Mouse (Mus musculus) ES-E14 (cell line): ENCODE data around the gene Ticrr. TPM values are rescaled to one million over a fixed set of nuclear protein-coding genes. Genes with fewer than 3 reads are reported as not detected.

Experiments used
- DNase-seq: peaks from one replicate; pipeline ENCODE4 v3.0.0-alpha.2; 2013; ENCODE audit warnings: low read depth, low spot score
- H3K27ac ChIP-seq: 2 replicates; pipeline ENCODE4 v1.5.1; 2012; ENCODE audit warnings: low read depth, mild to moderate bottlenecking, low read length, moderate library complexity, mixed read lengths; ENCODE audit not compliant: poor library complexity, insufficient read depth, severe bottlenecking
- H3K36me3 ChIP-seq: 2 replicates; pipeline ENCODE4 v1.6.1; 2012; ENCODE audit warnings: mild to moderate bottlenecking, low read length, moderate library complexity, mixed read lengths; ENCODE audit not compliant: control insufficient read depth, poor library complexity, insufficient read depth, severe bottlenecking
- H3K4me1 ChIP-seq, 2 experiments: fragments of 150-350 bp in 1 of 2; sonication (generic) in 1 of 2; 2 replicates each; pipeline ENCODE4 v1.6.1; 2012; ENCODE audit warnings: low read length in 2 of 2, mild to moderate bottlenecking in 1 of 2, mixed read lengths in 1 of 2; ENCODE audit not compliant: control insufficient read depth in 2 of 2, insufficient read depth in 2 of 2, poor library complexity in 1 of 2
- H3K4me3 ChIP-seq, 2 experiments: fragments of 150-350 bp in 1 of 2; sonication (generic) in 1 of 2; 2 replicates each; pipeline ENCODE4 v1.5.1; 2012; ENCODE audit warnings: low read length in 2 of 2, low read depth in 1 of 2, mild to moderate bottlenecking in 1 of 2, mixed read lengths in 1 of 2; ENCODE audit not compliant: insufficient read depth in 1 of 2, poor library complexity in 1 of 2, severe bottlenecking in 1 of 2
- H3K9ac ChIP-seq: 2 replicates; pipeline ENCODE4 v1.6.1; 2012; ENCODE audit warnings: low read depth, mild to moderate bottlenecking, low read length, mixed read lengths; ENCODE audit not compliant: poor library complexity, insufficient read depth, severe bottlenecking
- H3K9me3 ChIP-seq: fragments of 150-350 bp; sonication (generic); 2 replicates; pipeline ENCODE4 v1.6.1; 2012; ENCODE audit warnings: low read depth, mild to moderate bottlenecking, low read length; ENCODE audit not compliant: control insufficient read depth, insufficient read depth
- CHD2 ChIP-seq: IDR thresholded peaks from 2 replicates; pipeline ENCODE4 v1.6.1; 2014; ENCODE audit warnings: mild to moderate bottlenecking, low read depth, low read length, inconsistent platforms
- HCFC1 ChIP-seq: IDR thresholded peaks from 2 replicates; pipeline ENCODE4 v1.6.1; 2012; ENCODE audit warnings: low read length, inconsistent platforms, borderline replicate concordance; ENCODE audit not compliant: insufficient read depth
- MAFK ChIP-seq: IDR thresholded peaks from 2 replicates; pipeline ENCODE4 v1.6.1; 2014; ENCODE audit warnings: mild to moderate bottlenecking, low read depth, low read length, inconsistent platforms; ENCODE audit not compliant: insufficient read depth
- ZC3H11A ChIP-seq: IDR thresholded peaks from 2 replicates; pipeline ENCODE4 v1.6.1; 2012; ENCODE audit warnings: low read depth, mild to moderate bottlenecking, inconsistent platforms, low read length, borderline replicate concordance
- ZNF384 ChIP-seq: IDR thresholded peaks from 2 replicates; pipeline ENCODE4 v1.6.1; 2012; ENCODE audit warnings: low read depth, low read length, inconsistent platforms
- in situ Hi-C, 2 experiments: fragments of 600-800 bp; cut with MboI; formaldehyde crosslinking; loops; one replicate each; pipeline ENCODE4 v1.15.1; 2025; ENCODE audit warnings: low sequenced_read_pairs in 2 of 2, inconsistent platforms in 1 of 2; ENCODE audit not compliant: unreplicated experiment in 2 of 2
- total RNA-seq: library from RNA; depleted of rRNA; stranded (reverse); fragments of 300-350 nt; gene quantifications from 2 replicates; pipeline ENCODE4 v1.2.3, GENCODE M21; 2012

The Ticrr gene
- total RNA-seq, 1 experiment = 46.3 TPM

- TF ChIP-seq HCFC1 = peak; percentile 79
- TF ChIP-seq CHD2 = no peak
- no peak within 1 kb of the TSS for H3K27ac ChIP-seq
- H3K9ac ChIP-seq = peak within 1 kb of the TSS; percentile 94
- H3K4me3 ChIP-seq = peak within 1 kb of the TSS; percentile 85 to 95
- in situ Hi-C loops = no loop called here
- no peaks in the 10 kb centered on the region for H3K36me3 ChIP-seq
- DNase-seq = peak; percentile 73
- H3K9me3 ChIP-seq = no peaks in the 10 kb centered on the region
- peaks cover 1 to 3% of the 10 kb centered on the region in 2 experiments; a peak in 1 of 4 replicates for H3K4me1 ChIP-seq
Observed at GRCm38 (mm10) chr7:79715187-79715981, 55.4 kb downstream of the Ticrr start, which contains the start of gene Kif7. Gene Kif7 (minus strand): TSS chr7:79715720.

DNA sequence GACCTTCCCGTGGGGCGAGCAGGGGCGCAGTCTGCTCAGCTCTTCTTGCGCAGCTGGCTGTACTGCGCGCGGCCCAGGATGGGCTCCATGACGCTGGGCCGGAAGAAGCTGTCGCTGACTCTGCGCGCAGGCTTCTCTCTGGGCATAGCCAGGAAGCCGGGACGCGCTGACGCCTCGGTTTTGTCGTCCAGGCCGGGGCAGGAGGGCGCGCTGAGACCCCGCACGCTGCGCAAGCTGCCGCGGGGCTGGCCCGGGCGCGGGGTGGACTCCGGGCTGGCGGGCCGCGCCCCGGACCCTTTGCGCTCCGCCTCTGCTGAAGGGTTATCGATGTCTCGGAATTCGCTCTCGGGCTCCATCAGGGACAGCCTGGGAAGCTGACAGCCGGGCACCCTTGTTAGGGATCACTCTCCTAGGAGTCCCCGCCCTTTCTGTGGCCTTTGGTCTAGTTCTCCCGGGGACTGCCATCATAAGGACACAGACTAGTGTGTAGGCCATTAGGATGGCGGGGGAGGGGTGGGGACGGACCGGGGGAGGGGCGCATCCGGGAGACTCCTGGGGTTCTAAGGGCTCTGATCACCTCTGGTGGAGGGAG, 61.5 kb downstream of the Ticrr start:
- DNase-seq = no peak
- Histone ChIP-seq H3K27ac (no peak overlapping the region), H3K36me3 (no peaks in the 10 kb centered on the region), H3K9me3 (no peaks in the 10 kb centered on the region), H3K9ac (peak overlapping the region; percentile 66), H3K4me3 (peak overlapping the region; percentile 77 to 84), H3K4me1 (0 out of 4 replicates have a peak, but pooled peaks cover 2% of the 10 kb centered on the region in 2 experiments)
- in situ Hi-C loops = no loop called here
- TF ChIP-seq HCFC1 = no peak
- TF ChIP-seq MAFK = no peak
- TF ChIP-seq ZC3H11A = no peak
- TF ChIP-seq ZNF384 = no peak
- TF ChIP-seq CHD2 = no peak

DNA sequence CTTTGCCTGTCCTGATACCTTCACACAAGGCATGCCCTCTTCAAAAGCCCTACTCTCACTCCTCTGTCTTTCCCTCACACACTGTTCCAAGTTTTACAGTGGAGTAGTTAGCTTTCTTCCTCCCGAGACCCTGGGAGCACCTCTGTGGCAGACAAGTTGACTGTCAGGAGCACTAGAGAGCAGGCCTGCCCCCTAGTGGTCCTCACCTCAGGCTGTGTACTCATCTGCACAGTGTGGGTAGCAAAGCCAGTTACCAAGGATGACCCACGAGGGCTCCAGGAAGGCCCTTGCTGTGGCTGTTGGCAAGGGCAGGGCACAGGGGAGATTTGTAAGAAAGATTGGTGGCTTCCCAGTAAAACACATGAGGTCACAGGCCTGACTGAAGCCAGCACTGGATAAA, 67.1 kb downstream of the Ticrr start:
- Histone ChIP-seq H3K9ac (no peak overlapping the region), H3K9me3 (no peaks in the 10 kb centered on the region), H3K4me1 (no peaks in the 10 kb centered on the region; a peak in 1 of 4 replicates), H3K4me3 (no peak overlapping the region), H3K27ac (no peak overlapping the region), H3K36me3 (no peaks in the 10 kb centered on the region)
- no peak for DNase-seq
- in situ Hi-C loops = no loop called here
- TF ChIP-seq ZNF384 (no peak), MAFK (no peak), HCFC1 (no peak), CHD2 (no peak)

GRCm38 (mm10) chr7:79728219-79728618, 68.2 kb downstream of the Ticrr start:
- peak; percentile 87 for DNase-seq
- Histone ChIP-seq H3K9ac (no peak overlapping the region), H3K27ac (no peak overlapping the region), H3K9me3 (no peaks in the 10 kb centered on the region), H3K4me3 (no peak overlapping the region), H3K4me1 (no peaks in the 10 kb centered on the region; a peak in 1 of 4 replicates), H3K36me3 (no peaks in the 10 kb centered on the region)
- in situ Hi-C loops = no loop called here
- no peak for TF ChIP-seq ZNF384
- TF ChIP-seq HCFC1 = no peak
- no peak for TF ChIP-seq CHD2
- TF ChIP-seq MAFK = no peak
- TF ChIP-seq ZC3H11A = no peak
